Mouse (Mus musculus): ENCODE data around the gene Rflnb. TPM values are rescaled to one million over a fixed set of nuclear protein-coding genes. Genes with fewer than 3 reads are reported as not detected.

Gene Rflnb
- polyA plus RNA-seq, 1 experiment, result 8.1 TPM

DNA sequence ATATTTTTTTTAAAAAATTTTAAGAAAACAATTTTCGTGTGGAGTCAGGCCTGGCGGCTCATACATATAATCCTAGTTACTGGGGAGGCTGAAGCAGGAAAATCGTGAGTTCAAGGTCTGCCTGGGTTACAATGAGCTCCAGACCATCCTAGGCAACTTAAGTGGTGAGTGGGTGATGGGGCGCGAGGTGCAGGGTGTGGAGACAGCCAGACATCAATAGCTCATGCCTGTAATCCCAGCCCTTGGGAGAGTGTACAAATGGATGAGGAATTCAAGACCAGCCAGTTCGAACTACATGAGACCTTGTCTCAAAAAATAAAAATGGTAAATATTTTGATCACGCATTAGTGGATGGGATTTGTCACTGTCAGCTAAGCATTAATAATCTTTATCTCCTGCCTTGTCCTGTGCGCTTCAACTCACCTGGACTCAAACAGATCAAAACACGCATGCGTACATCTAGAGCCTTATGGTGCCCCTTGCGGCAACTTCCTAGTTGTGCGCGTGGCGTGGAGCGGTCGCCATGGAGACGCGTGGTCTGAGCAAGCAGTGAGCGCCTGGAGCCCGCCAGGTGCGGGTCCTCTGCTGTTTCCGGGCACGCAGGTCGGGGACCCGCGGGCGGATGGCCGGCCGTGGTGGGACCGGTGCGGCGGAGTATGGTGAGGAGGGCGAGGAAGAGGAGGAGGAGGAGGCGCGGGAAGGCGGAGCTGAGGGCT lies 28.0 kb downstream of the Rflnb start, which contains the start of gene 1700016K19Rik:
Gene 1700016K19Rik, plus strand, starts transcription at position 473 of the 716 bp plus-strand sequence.
- no peaks in the 10 kb centered on the region for H3K4me1 ChIP-seq (ENCODE audit: control insufficient read depth, insufficient read depth, low read length)
- peak within 1 kb of the TSS; percentile 29 for H3K4me3 ChIP-seq (ENCODE audit: insufficient read depth, low read length)
- peak; percentile 65 for TF ChIP-seq CTCF (IDR thresholded peaks at IDR 0.05; ENCODE audit: extremely low read depth, insufficient read depth, low read length)
- no peak for TF ChIP-seq POLR2A (IDR thresholded peaks at IDR 0.05; ENCODE audit: extremely low read depth, insufficient read depth, low read length)
- H3K27ac ChIP-seq (ENCODE audit: insufficient read depth, low read length), result no peak within 1 kb of the TSS

DNA sequence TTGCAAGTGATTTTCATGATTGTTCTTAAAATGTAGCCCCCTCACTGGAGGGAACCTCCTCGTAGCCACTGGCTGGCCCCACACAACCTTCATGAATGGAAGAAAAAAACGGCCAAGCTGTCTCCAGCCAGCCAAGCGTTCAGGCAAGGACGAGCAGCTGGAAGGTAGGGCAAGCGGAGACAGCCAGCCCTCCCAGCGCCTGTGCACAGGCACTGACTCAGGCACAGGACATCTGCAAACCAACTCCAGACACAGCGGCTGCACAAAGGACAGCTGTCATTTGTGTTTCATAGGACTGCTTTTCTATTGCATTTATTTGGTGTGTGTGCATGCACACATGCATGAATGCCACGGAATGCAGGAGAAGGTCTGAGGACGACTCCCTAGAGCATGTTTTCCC lies 33.2 kb downstream of the Rflnb start:
- TF ChIP-seq POLR2A (IDR thresholded peaks at IDR 0.05; ENCODE audit: extremely low read depth, insufficient read depth, low read length) (no peak), CTCF (IDR thresholded peaks at IDR 0.05; ENCODE audit: extremely low read depth, insufficient read depth, low read length) (no peak)
- H3K4me3 ChIP-seq (ENCODE audit: insufficient read depth, low read length), result no peak overlapping the region

DNA sequence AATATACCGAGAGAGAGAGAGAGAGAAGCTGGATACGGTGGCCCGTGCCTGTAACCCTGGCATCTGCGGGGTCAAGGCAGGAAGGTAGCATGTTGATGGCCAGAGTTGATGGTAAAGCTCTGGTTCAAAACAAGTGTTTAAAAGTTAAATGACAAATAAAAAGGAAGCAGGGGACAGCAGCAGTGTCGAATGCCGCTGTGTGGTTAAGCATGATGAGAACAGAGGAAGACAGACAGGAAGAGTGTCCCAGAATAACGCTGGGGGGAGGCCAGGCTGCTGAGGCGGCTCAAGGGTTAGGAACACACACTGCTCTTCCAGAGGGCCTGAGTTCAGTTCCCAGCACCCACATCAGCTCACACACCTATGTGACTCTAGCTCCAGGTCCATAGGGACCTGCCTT lies 35.1 kb downstream of the Rflnb start:
- TF ChIP-seq POLR2A (IDR thresholded peaks at IDR 0.05; ENCODE audit: extremely low read depth, insufficient read depth, low read length) (no peak), CTCF (IDR thresholded peaks at IDR 0.05; ENCODE audit: extremely low read depth, insufficient read depth, low read length) (no peak)
- Histone ChIP-seq H3K27ac (ENCODE audit: insufficient read depth, low read length) (no peak overlapping the region), H3K4me1 (ENCODE audit: control insufficient read depth, insufficient read depth, low read length) (no peaks in the 10 kb centered on the region), H3K4me3 (ENCODE audit: insufficient read depth, low read length) (no peak overlapping the region)

More for the DNA sequence above, 33.2 kb downstream of the Rflnb start:
- Histone ChIP-seq H3K27ac (ENCODE audit: insufficient read depth, low read length) (no peak overlapping the region), H3K4me1 (ENCODE audit: control insufficient read depth, insufficient read depth, low read length) (no peaks in the 10 kb centered on the region)

GRCm38 (mm10) chr11:75991911-75992310 lies 35.7 kb downstream of the Rflnb start:
- TF ChIP-seq CTCF (IDR thresholded peaks at IDR 0.05; ENCODE audit: extremely low read depth, insufficient read depth, low read length), result no peak
- TF ChIP-seq POLR2A (IDR thresholded peaks at IDR 0.05; ENCODE audit: extremely low read depth, insufficient read depth, low read length), result no peak
- Histone ChIP-seq H3K27ac (ENCODE audit: insufficient read depth, low read length) (no peak overlapping the region), H3K4me3 (ENCODE audit: insufficient read depth, low read length) (no peak overlapping the region), H3K4me1 (ENCODE audit: control insufficient read depth, insufficient read depth, low read length) (no peaks in the 10 kb centered on the region)

GRCm38 (mm10) chr11:75990965-75991835 lies 36.4 kb downstream of the Rflnb start:
- Histone ChIP-seq H3K4me1 (ENCODE audit: control insufficient read depth, insufficient read depth, low read length) (no peaks in the 10 kb centered on the region), H3K4me3 (ENCODE audit: insufficient read depth, low read length) (no peak overlapping the region), H3K27ac (ENCODE audit: insufficient read depth, low read length) (no peak overlapping the region)
- no peak for TF ChIP-seq POLR2A (IDR thresholded peaks at IDR 0.05; ENCODE audit: extremely low read depth, insufficient read depth, low read length)
- TF ChIP-seq CTCF (IDR thresholded peaks at IDR 0.05; ENCODE audit: extremely low read depth, insufficient read depth, low read length), result no peak

DNA sequence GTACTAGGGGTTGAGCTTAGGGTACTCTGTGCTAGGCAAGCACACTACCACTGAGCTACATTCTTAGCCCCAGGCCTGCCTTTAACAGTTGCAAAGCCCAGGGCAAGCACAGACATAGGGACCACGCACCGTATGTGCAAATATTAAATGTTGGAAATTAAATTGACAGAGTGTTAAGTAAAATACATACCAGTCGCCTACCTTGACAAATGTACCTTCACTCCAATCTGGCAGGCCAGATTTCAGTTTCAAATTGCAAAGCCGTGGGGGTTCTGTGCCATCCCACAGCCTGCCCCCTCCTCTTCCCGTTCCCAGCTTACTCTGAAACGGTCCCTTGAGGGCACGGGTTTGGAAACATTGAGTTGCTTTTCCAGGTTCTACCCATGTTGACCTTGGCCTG lies 41.6 kb downstream of the Rflnb start:
- Histone ChIP-seq H3K27ac (ENCODE audit: insufficient read depth, low read length) (no peak overlapping the region), H3K4me1 (ENCODE audit: control insufficient read depth, insufficient read depth, low read length) (no peaks in the 10 kb centered on the region), H3K4me3 (ENCODE audit: insufficient read depth, low read length) (no peak overlapping the region)
- TF ChIP-seq CTCF (IDR thresholded peaks at IDR 0.05; ENCODE audit: extremely low read depth, insufficient read depth, low read length) (no peak), POLR2A (IDR thresholded peaks at IDR 0.05; ENCODE audit: extremely low read depth, insufficient read depth, low read length) (no peak)

GRCm38 (mm10) chr11:75984581-75984980 lies 43.0 kb downstream of the Rflnb start:
- no peak overlapping the region for H3K4me3 ChIP-seq (ENCODE audit: insufficient read depth, low read length)
- H3K27ac ChIP-seq (ENCODE audit: insufficient read depth, low read length), result no peak overlapping the region
- no peaks in the 10 kb centered on the region for H3K4me1 ChIP-seq (ENCODE audit: control insufficient read depth, insufficient read depth, low read length)
- TF ChIP-seq POLR2A (IDR thresholded peaks at IDR 0.05; ENCODE audit: extremely low read depth, insufficient read depth, low read length) (no peak), CTCF (IDR thresholded peaks at IDR 0.05; ENCODE audit: extremely low read depth, insufficient read depth, low read length) (no peak)

DNA sequence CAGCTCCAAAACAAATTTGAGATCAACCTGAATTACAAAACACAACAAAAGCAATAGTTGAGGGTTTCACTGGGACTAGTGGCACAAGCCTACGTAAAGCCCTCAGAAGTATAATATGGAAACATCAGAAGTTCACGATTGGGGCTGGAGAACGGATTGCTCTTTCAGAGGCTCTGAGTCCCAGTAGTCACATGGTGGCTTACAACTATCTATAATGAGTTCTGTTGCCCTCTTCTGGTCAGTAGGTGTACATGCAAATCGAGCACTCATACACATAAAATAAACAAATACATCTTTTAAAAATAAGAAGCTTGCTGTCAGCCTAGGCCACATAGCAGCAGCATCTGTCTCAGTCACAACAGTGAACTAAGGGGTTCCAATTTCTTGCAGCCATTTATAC lies 44.4 kb downstream of the Rflnb start:
- H3K27ac ChIP-seq (ENCODE audit: insufficient read depth, low read length), result no peak overlapping the region
- no peaks in the 10 kb centered on the region for H3K4me1 ChIP-seq (ENCODE audit: control insufficient read depth, insufficient read depth, low read length)
- TF ChIP-seq POLR2A (IDR thresholded peaks at IDR 0.05; ENCODE audit: extremely low read depth, insufficient read depth, low read length), result no peak
- 0 out of 2 replicates have a peak, but pooled peaks have one; percentile 4 for TF ChIP-seq CTCF (IDR thresholded peaks at IDR 0.05; ENCODE audit: extremely low read depth, insufficient read depth, low read length)
- no peak overlapping the region for H3K4me3 ChIP-seq (ENCODE audit: insufficient read depth, low read length)

GRCm38 (mm10) chr11:75980413-75980812 lies 47.2 kb downstream of the Rflnb start:
- no peak overlapping the region for H3K4me3 ChIP-seq (ENCODE audit: insufficient read depth, low read length)
- no peaks in the 10 kb centered on the region for H3K4me1 ChIP-seq (ENCODE audit: control insufficient read depth, insufficient read depth, low read length)
- no peak for TF ChIP-seq CTCF (IDR thresholded peaks at IDR 0.05; ENCODE audit: extremely low read depth, insufficient read depth, low read length)
- TF ChIP-seq POLR2A (IDR thresholded peaks at IDR 0.05; ENCODE audit: extremely low read depth, insufficient read depth, low read length), result no peak
- H3K27ac ChIP-seq (ENCODE audit: insufficient read depth, low read length), result no peak overlapping the region
